Mouse (Mus musculus) neural tube, embryonic 11.5 days (tissue): ENCODE results near the gene Gpx5. TPM values are rescaled to one million over a fixed set of nuclear protein-coding genes. Genes with fewer than 3 reads are reported as not detected.
A peak's percentile ranks its signal among the peaks of the same experiment; 100 is the strongest.

ENCODE experiments used
- ATAC-seq: fragments of 200-750 bp; cut with Nextera tagmentation; 2 replicates; pipeline ENCODE4 v1.8.0; 2017; ENCODE audit warnings: moderate number of reproducible peaks, mild to moderate bottlenecking, moderate TSS enrichment, moderate library complexity; ENCODE audit not compliant: insufficient read depth, low FRiP score, low TSS enrichment
- DNase-seq: peaks from one replicate; pipeline ENCODE4 v3.0.0-alpha.2; 2015; ENCODE audit warnings: low spot score
- H3K27ac ChIP-seq: fragments of 300-500 bp; sonication (generic); 2 replicates; pipeline ENCODE4 v1.5.1; 2014; ENCODE audit warnings: low read depth, mild to moderate bottlenecking, low read length
- H3K27me3 ChIP-seq: fragments of 300-500 bp; sonication (generic); 2 replicates; pipeline ENCODE4 v1.6.1; 2014; ENCODE audit warnings: mild to moderate bottlenecking, low read length, mixed read lengths; ENCODE audit not compliant: control insufficient read depth, insufficient read depth
- H3K36me3 ChIP-seq: fragments of 300-500 bp; sonication (generic); 2 replicates; pipeline ENCODE4 v1.6.1; 2014; ENCODE audit warnings: mild to moderate bottlenecking, low read length, moderate library complexity, mixed read lengths; ENCODE audit not compliant: control insufficient read depth, insufficient read depth
- H3K4me1 ChIP-seq: fragments of 300-500 bp; sonication (generic); 2 replicates; pipeline ENCODE4 v1.6.1; 2014; ENCODE audit warnings: low read length, mixed read lengths; ENCODE audit not compliant: control insufficient read depth, insufficient read depth
- H3K4me2 ChIP-seq: fragments of 300-500 bp; sonication (generic); 2 replicates; pipeline ENCODE4 v1.6.1; 2014; ENCODE audit warnings: low read depth, mild to moderate bottlenecking, moderate library complexity
- H3K4me3 ChIP-seq: fragments of 300-500 bp; sonication (generic); 2 replicates; pipeline ENCODE4 v1.5.1; 2014; ENCODE audit warnings: low read depth, low read length
- H3K9ac ChIP-seq: fragments of 300-500 bp; sonication (generic); 2 replicates; pipeline ENCODE4 v1.6.1; 2014; ENCODE audit warnings: mild to moderate bottlenecking, low read length
- H3K9me3 ChIP-seq: fragments of 300-500 bp; sonication (generic); 2 replicates; pipeline ENCODE4 v1.6.1; 2016; ENCODE audit warnings: low read length; ENCODE audit not compliant: control insufficient read depth
- WGBS: fragments of 180-500 bp; shearing (Covaris S2); extraction: QIAGEN DNeasy Blood & Tissue Kit; methylation state at CpG from one replicate; pipeline ENCODE4 v1.1.7; 2014; 5-methylcytosine and 5-hydroxymethylcytosine counted together
- polyA plus RNA-seq: library from polyadenylated mRNA; unstranded; fragments of >200 nt; fragmentation: Nextera tagmentation; extraction: Ambion mirVana; gene quantifications from 2 replicates; pipeline ENCODE4 v1.2.1, GENCODE M21; 2014

Gene Gpx5
- polyA plus RNA-seq, 1 experiment from 2014 or later = not detected

DNA sequence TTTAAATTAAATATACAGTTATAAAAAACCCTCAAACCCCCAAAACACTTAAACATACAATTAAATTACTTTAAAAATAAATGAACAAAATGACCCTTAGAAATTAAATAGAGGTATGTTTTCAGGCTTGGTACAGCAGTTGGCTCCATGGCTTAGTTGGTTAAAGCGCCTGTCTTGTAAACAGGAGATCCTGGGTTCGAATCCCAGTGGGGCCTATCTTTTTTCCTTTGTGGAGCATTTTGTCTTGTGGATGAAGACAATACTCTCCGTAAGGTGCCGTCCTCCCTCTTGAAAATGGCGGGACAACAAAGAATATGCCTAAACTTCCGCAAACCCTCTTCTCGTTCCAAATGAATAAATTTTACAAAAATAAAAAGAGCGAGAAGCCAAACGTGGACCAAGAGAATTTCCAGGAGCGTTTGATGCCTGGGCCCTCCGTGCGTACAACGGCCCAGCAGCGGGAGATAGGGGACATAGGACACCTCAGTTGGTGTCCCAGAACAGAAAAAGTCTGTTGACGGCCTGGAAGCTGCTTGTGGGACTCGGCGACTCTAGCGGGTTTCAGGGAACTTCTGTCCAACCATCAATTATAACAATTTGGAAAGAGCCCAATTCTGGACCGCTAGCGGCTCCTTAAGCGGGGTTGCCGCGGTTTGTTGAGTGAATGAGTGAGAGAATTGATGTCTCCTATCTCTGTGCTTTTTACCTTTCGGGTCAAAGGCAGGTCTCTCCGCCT lies 16.5 kb downstream of the Gpx5 start:
- Histone ChIP-seq H3K4me1 (no peaks in the 10 kb centered on the region), H3K4me2 (peak overlapping the region; percentile 63), H3K36me3 (no peaks in the 10 kb centered on the region), H3K9me3 (no peaks in the 10 kb centered on the region), H3K4me3 (peak overlapping the region; percentile 63), H3K27ac (peak overlapping the region; percentile 14; the same call in 1 of the 2 replicates), H3K9ac (peak overlapping the region; percentile 69), H3K27me3 (no peaks in the 10 kb centered on the region)
- ATAC-seq = peak; percentile 80
- peak; percentile 83 for DNase-seq
- WGBS = under 1% methylated on average over 25 of the region's 25 CpGs

DNA sequence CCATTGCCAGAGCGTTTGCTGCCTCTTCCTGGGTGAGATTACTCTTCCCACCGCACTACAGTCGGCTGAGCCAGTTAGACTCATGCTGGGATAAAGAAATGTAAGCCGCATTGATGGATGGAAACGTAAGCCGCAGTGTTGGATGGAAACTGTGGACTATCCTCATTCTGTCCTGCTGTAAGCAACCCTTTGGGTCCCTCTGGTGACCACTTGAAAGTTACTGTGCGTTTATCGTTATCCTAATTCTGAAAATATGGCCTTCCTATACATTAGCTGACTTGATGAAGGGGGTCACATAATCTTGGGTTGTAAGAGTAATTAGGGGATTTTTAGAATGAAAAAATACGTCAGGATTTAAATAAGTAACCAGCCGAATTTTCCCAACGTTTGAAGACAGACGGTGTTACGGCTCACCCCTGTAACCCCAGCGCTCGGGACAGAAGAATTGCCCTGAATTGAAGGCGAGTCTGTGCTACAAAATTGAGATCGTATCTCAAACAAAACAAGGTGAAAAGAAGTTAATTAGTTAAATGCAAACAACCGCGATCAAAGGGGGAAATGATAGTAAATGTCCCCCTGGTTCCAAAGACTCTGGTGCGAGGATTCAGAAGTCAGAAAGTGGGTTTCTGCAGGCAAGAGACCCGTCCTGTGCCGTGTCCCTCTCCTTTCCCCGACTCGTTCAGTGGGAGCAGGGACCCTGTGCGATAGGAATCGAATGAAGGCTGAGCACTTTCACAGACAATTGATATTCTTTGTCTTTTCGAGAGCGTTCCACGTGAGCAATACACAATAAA lies 17.3 kb downstream of the Gpx5 start:
- Histone ChIP-seq H3K9me3 (no peaks in the 10 kb centered on the region), H3K9ac (peak overlapping the region; percentile 55), H3K4me3 (peak overlapping the region; percentile 63), H3K4me1 (no peaks in the 10 kb centered on the region), H3K4me2 (peak overlapping the region; percentile 63), H3K27me3 (no peaks in the 10 kb centered on the region), H3K27ac (peak overlapping the region; percentile 14; the same call in 1 of the 2 replicates), H3K36me3 (no peaks in the 10 kb centered on the region)
- DNase-seq (peak; percentile 65), ATAC-seq (peak; percentile 65)
- under 1% methylated on average over 29 of the region's 29 CpGs for WGBS

DNA sequence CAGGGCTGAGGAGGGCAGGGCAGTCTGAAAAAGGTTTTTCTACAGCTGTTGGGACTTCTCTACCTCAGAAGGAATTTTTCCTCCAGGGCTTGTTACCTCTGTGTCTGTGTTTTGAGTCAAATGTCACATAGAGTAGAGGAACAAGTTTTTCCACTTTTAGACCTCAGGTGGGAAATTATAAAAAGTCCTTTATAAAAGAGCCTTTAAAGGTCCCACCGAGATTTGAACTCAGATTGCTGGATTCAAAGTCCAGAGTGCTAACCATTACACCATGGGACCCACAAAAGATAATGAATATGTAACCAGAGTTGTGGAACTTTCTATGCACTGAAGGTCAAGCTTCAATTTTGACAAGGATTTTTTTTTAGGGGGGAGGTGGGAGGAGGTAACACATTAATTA lies 24.3 kb downstream of the Gpx5 start:
- ATAC-seq (no peak), DNase-seq (no peak)
- H3K9me3 ChIP-seq = no peaks in the 10 kb centered on the region
- no peak overlapping the region for H3K4me3 ChIP-seq
- no peak overlapping the region for H3K27ac ChIP-seq
- no peak overlapping the region for H3K9ac ChIP-seq
- WGBS = 2% methylated on average over 1 of the region's 1 CpGs
- H3K4me2 ChIP-seq = no peak overlapping the region
- H3K36me3 ChIP-seq = no peaks in the 10 kb centered on the region
- no peaks in the 10 kb centered on the region for H3K27me3 ChIP-seq
- no peaks in the 10 kb centered on the region for H3K4me1 ChIP-seq

DNA sequence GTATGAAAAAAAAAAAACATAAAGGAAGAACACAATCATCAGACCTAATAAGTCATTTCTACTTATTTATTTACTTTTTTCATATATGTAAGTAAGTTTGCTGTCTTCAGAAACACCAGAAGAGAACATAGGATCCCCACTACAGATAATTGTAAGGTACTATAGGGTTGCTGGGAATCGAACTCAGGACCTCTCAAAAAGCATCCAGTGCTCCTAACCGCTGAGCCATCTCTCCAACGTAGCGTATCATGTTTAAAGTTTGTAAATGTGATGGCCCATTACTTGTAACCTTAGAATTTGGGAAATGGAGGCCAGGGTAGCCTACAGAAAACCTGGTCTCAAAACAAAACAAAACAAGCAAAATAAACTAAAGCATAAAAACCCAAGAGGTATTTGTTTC lies 25.0 kb downstream of the Gpx5 start:
- Histone ChIP-seq H3K27me3 (no peaks in the 10 kb centered on the region), H3K9ac (no peak overlapping the region), H3K27ac (no peak overlapping the region), H3K4me2 (0 out of 2 replicates have a peak overlapping the region, but pooled peaks have one; percentile 0), H3K4me1 (no peaks in the 10 kb centered on the region), H3K9me3 (no peaks in the 10 kb centered on the region), H3K36me3 (no peaks in the 10 kb centered on the region), H3K4me3 (no peak overlapping the region)
- 5% methylated on average over 4 of the region's 4 CpGs for WGBS
- ATAC-seq (no peak), DNase-seq (no peak)

DNA sequence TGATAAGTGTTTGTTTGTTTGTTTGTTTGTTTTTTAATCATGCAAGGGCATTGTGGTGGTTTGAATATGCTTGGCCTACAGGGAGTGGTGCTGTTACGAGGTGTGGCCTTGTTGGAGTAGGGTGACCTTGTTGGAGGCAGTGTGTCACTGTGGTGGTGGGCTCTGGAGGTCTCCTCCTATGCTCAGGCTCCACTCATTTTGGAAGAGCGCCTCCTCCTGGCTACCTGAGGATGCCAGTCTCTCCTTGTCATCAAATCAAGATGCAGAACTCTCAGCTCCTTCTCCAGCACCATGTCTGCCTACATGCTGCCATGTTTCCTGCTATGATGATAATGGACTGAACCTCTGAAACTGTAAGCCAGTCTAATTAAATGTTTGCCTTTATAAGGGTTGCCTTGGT lies 26.8 kb downstream of the Gpx5 start:
- no peaks in the 10 kb centered on the region for H3K27me3 ChIP-seq
- H3K4me2 ChIP-seq = no peak overlapping the region
- H3K4me1 ChIP-seq = no peaks in the 10 kb centered on the region
- ATAC-seq (no peak), DNase-seq (no peak)
- no peaks in the 10 kb centered on the region for H3K9me3 ChIP-seq
- H3K36me3 ChIP-seq = no peaks in the 10 kb centered on the region
- no peak overlapping the region for H3K27ac ChIP-seq
- no peak overlapping the region for H3K4me3 ChIP-seq
- no peak overlapping the region for H3K9ac ChIP-seq
- WGBS = 55% methylated on average over 2 of the region's 2 CpGs

DNA sequence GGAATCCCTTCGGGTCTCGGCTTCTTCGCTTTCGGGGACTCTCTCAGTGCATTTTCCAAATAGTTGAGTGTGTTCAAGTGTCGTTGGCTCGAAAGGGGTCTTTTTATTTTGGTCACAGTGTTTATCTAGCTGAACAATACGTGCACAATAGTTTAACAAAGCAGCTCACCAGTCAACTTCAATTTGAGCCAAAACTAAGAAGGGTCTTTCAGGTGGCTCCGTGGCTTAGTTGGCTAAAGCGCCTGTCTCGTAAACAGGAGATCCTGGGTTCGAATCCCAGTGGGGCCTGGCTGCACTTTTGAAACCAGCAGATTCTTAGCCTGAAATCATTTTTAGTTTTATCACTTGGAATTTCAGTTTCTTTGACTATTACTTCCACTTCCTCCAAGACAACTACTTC lies 28.2 kb downstream of the Gpx5 start:
- no peak for ATAC-seq
- Histone ChIP-seq H3K4me2 (peak overlapping the region; percentile 43), H3K27me3 (no peaks in the 10 kb centered on the region), H3K4me1 (no peaks in the 10 kb centered on the region), H3K9ac (peak overlapping the region; percentile 40; the same call in 1 of the 2 replicates), H3K27ac (no peak overlapping the region), H3K9me3 (no peaks in the 10 kb centered on the region), H3K36me3 (no peaks in the 10 kb centered on the region), H3K4me3 (peak overlapping the region; percentile 47)
- DNase-seq = peak; percentile 85
- WGBS = under 1% methylated on average over 11 of the region's 11 CpGs

DNA sequence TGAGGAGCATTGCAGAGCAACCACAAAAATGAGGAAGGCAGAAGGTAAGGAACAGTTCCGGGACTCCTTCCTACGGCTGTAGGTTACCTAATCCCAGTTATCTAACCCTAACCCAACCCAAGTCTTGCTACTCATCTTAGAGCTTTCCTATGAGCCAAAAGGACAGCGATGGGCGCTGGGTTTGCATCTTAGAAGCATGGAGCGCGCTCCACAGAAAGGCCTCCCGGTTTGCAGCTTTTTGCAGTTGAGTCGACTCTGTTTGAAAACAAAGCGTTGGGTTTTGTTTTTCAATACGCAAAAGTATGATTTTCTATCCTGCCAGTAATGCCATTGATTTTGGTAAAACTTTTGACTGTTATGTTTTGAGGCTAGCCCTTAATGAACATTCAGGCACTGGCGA lies 28.6 kb downstream of the Gpx5 start:
- Histone ChIP-seq H3K27ac (no peak overlapping the region), H3K27me3 (no peaks in the 10 kb centered on the region), H3K9me3 (no peaks in the 10 kb centered on the region), H3K4me1 (no peaks in the 10 kb centered on the region), H3K4me3 (peak overlapping the region; percentile 47), H3K36me3 (no peaks in the 10 kb centered on the region), H3K9ac (peak overlapping the region; percentile 40; the same call in 1 of the 2 replicates), H3K4me2 (peak overlapping the region; percentile 43)
- ATAC-seq = no peak
- peak; percentile 31 for DNase-seq
- WGBS = 1% methylated on average over 11 of the region's 11 CpGs

DNA sequence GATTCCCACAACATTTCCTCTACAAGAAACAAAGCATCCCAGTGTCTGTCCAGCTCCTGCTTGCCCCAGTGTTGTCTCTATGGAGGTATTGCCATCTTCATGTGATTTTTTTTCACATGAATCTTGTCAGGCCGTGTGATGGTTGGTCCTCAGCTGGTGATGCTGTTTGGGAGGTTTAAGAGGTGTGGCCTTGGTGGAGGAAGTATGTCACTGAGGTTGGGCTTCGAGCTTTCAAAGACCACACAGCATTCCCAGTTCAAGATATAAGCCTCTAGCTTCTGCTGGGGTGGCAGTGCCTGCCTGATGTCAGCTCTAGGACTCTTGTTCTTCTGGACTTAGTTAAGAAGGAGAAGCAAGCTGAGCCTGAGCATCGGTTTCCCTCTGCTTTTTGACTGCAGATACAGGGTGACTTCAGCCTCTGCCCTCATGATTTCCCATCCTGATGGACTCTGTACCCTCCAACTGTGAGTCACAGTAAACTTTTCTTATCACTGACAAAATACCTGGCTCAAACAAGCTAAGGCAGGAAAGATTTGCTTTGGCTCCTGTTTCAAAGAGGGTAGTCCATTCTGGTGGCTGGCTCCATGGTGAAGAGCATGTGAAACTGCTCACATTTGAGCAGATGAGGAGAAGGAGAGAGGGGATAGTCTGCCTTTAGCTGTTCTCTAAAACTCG lies 29.6 kb downstream of the Gpx5 start:
- no peak overlapping the region for H3K4me2 ChIP-seq
- H3K27me3 ChIP-seq = no peaks in the 10 kb centered on the region
- no peak for ATAC-seq
- H3K27ac ChIP-seq = no peak overlapping the region
- H3K9me3 ChIP-seq = no peaks in the 10 kb centered on the region
- WGBS = 79% methylated on average over 4 of the region's 4 CpGs
- H3K4me3 ChIP-seq = no peak overlapping the region
- DNase-seq = no peak
- H3K36me3 ChIP-seq = no peaks in the 10 kb centered on the region
- no peak overlapping the region for H3K9ac ChIP-seq
- H3K4me1 ChIP-seq = no peaks in the 10 kb centered on the region
